Mouse (Mus musculus) lung, adult 18-20 months (tissue): ENCODE data around the gene D930048N14Rik.
"Not testable (repeated sequence)": the region's sequence is repeated elsewhere in the genome, so short reads cannot be mapped to it uniquely, and the experiment has no call there.

Source experiments
- DNase-seq, 2 experiments: peaks; one replicate each; pipeline ENCODE4 v3.0.0; 2022; ENCODE audit warnings: mixed read lengths in 2 of 2

D930048N14Rik gene

DNA sequence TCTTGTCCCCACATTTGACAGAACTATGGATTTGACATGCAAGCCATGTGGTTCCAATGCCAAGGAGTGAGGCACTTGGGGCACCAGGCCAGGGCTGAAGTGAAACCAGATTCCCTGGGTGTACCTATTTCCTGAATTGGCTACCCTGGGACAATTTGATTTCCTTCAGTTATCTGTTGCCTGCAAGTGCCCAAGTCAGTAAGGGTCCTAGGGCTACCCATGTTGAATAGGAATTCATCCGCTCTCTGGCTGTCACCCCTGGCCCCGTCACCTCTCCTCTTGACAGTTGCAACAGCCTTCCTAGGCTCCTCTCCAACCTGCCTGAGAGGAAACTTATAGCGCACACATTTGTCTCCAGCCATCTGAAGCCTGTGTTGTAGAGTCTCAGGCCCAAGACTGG, 4.1 kb downstream of the D930048N14Rik start:
- DNase-seq, result no peak

DNA sequence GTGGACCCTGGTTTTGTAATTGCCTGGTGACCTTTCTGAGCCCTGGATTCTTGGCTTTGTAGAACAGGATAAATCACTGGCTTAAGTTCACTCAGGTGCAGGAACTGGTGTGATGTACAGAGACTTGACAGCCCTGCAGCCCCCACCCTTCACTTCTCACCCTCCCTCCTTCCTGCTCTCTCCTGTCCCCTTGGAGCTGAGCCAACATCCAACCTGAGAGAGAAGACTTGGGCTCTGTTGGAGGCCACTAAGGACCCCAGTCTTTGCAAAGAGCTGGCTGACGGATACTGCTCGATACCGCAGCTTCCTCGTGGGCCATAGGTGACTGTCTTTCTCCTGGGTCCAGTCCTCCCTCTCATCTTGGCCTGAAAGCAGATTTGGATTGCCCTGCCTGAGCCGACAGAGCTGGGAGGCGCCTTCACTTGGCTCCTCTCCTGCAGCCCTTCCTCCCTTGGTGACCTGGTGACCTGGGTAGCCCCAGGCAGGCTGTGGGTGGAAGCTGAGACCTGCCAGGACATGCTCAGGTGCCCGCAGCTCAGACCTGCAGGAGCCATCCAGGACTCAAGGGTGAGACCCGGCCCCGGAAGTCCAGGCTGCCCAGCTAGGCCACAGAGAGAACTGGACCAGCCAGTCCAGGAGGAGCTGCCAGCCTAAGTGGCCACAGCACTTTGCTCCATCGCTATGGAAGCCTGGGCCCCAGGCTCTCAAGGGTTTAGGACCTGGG, 6.2 kb downstream of the D930048N14Rik start:
- peak; percentile 61 to 76 for DNase-seq

DNA sequence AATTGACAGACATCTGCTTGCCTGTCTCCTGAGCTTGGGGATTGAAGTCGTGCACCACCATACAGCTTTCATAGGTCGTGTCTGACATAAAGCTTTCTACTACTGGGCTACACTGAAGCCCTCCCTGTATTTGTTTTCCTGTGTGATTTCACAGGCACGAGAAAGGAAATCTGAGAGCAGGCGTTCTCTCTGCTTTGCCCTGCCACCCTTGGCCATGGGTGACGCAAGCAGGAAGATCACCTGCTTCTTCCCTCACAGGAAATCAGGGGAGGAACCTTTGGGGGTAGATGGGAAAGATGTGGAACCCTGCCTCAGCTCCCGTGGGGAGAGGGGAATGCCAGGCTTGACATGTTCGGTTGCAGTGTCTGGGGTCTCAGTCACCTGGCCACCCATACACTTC, 7.5 kb downstream of the D930048N14Rik start:
- DNase-seq, result peak in 1 of 2 experiments; percentile 50

DNA sequence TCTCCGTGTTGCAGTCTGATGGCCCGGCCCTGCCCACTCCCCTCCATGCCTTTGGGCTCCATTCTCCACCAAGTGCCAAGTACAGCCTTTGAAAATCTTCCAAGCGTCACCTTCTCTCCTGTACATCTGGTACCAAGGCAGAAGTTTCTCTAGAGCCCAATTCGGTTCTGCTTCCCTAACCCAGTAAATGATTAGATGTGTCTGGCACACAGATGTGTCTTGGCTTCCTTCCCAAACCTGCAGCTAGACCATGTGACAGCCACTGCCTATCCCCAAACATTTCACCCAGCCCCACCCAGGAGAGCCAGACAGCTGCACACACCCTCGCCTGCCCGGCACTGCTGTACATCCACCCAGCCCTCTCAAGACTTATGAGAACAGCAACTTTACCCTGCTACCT, 8.0 kb downstream of the D930048N14Rik start:
- DNase-seq, result peak; percentile 56 to 78

DNA sequence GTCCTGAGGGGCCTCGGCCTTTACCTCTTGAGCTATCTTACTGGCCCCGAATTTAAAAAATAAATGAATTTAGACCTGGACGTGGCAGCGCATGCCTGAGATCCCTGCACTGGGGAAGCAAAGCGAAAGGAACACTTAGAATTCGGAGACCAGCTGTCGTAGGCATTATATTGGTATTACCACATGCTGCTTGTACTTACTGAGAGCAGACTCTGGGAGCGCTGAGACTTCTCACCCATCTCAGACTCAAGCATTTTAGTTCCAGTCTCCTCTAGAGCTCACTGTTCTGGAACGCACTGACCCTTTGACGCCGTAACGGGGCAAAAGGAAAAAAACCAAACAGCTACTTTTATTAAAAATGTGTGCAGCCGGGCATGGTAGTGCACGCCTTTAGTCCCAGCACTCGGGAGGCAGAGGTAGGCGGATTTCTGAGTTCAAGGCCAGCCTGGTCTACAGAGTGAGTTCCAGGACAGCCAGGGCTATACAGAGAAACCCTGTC, 11.2 kb downstream of the D930048N14Rik start:
- DNase-seq, result no peak

DNA sequence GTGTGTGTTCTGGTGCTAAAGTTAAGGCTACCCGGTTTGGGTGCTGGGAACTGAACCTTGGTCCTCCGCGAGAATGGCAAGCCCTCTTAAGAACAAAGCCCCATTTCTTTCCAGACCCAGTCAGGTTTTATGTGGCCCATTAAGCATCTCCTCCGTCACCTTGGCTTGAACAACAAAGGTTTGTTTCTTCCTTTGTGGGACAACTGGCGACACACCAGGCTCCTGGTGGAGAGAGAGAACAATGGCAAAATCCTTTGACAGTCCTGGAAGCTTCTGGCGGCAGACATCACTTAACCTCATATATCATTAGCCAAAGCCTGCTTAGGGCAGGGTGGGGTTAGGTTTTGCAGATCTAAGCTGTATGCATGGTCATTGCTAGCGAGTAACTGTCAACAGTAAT, 11.9 kb downstream of the D930048N14Rik start:
- no peak for DNase-seq

DNA sequence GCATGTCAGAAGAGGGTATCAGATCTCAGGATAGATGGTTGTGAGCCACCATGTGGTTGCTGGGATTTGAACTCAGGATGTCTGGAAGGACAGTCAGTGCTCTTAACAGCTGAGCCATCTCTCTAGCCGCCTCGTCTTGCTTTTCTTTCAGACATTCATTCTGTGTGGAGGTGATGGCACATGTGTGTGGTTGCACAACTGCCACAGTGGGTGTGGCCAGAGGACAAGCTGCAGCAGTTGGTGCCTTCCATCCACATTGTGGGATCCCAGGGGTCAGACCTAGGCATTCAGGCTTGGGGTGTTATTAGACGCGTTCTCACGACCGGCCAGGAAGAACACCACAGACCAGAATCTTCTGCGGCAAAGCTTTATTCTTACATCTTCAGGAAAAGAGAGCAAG, 14.0 kb downstream of the D930048N14Rik start:
- DNase-seq, result not testable (repeated sequence)

DNA sequence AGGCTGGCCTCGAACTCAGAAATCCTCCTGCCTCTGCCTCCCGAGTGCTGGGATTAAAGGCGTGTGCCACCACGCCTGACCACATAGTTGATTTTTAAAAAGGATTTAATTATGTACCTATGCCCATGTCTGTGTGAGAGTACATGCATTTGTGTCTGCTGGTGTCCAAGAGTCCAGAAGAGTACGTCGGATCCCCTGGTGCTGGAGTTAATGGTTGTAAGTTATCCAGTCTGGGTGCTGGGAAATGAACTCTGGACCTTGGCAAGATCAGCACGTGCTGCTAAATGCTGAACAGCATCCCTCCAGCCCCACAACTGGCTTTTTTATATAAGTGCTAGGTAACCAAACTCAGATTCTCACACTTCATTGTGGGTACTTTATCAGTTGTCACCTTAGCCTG, 20.1 kb downstream of the D930048N14Rik start:
- DNase-seq, result no peak

DNA sequence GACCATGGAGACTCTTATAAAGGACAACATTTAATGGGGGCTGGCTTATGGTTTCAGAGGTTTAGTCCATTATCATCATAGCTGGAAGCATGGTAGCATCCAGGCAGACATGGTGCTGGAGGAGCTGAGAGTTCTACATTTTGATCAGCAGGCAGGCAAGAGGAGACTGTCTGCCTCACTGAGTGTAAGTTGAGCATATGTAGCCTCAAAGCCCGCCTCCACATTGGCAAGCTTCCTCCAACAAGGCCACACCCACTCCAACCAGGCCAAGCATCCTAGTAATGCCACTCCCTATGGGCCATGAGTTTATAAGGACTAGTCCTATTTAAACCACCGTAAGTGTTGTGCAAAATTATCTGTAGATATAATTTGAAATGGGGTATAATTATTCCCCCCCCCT, 20.6 kb downstream of the D930048N14Rik start:
- DNase-seq, result no peak

DNA sequence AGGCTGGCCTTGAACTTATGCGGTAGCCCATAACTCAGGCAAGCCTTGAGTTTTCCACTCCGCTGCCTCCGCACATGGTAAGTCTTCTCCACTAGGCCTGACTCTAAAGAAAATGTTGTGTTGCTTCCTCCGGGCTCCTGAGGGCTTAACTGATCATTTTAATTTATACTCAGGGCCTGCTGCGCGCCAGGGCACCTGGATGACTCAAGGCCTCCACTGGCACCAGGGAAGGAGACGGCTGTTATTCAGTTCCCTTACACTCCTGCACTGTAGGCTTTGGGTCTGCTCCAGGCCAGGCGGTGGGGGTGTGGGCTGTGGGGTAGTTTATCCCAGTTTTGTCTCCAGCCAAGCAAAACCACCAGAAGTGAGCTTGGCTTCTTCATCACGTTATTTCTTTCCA, 22.5 kb downstream of the D930048N14Rik start:
- DNase-seq, result no peak

DNA sequence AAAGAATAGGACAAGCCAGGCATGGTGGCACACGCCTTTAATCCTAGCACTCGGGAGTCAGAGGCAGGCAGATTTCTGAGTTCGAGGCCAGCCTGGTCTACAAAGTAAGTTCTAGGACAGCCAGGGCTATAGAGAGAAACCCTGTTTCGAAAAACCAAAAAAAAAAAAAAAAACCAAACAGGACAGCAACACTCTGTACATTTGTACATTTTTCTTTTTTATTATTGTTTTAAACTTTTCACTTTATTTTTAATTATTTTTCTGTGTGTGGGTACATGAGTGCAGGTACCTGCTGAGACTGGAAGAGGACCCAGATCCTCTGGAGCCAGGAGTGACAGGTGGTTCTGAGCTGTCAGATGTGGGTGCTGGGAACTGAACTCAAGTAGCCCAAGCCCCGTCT, 24.6 kb downstream of the D930048N14Rik start:
- DNase-seq, result no peak

DNA sequence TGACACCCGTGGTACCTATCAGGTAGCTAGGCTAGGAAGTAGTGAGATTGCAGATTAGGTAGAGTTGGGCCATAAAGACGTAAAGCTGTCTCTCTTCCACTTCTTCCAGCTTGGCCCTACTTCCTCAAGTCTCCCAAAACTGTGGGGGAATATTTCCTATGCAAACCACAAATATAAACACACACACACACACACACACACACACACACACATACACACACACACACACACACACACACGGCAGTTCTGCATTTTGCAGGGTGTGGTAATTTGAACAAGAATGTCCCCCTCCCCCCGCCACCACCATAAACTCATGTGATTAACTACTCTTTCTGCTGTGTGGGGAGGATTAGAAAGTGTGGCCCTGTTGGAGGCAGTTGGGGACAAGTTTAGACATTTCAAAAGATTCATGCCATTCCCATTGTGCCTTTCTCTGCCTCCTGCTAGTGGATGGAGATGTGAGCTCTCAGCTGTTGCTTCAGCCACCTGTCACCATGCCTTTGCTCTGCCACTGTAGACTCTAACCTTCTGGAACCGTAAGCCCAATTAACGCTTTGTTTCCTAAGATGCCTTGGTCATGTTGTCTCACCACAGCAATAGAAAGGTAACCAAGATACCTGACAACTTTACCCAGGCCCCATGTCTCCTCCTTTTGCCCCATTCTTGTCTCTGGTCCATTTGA, 27.1 kb downstream of the D930048N14Rik start:
- peak in 1 of 2 experiments; percentile 17 for DNase-seq

DNA sequence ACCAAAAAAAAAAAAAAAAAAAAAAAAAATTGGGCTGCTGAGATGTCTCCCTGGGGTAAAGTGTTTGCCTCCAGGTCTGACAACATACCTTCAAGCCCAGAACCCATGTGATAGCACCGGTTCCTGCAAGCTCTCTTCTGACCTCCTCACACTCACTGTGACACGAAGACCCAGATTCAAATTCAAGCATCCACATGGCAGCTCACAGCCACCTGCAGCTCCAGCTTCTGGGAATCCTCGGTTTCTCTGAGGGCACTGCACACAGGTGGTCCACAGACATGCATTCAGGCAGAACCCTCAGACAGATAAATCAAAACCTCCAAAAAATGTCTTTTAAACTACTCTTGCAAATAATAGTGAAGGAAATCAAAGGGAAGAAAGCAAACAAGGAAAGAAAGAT, 28.7 kb downstream of the D930048N14Rik start:
- DNase-seq, result no peak

DNA sequence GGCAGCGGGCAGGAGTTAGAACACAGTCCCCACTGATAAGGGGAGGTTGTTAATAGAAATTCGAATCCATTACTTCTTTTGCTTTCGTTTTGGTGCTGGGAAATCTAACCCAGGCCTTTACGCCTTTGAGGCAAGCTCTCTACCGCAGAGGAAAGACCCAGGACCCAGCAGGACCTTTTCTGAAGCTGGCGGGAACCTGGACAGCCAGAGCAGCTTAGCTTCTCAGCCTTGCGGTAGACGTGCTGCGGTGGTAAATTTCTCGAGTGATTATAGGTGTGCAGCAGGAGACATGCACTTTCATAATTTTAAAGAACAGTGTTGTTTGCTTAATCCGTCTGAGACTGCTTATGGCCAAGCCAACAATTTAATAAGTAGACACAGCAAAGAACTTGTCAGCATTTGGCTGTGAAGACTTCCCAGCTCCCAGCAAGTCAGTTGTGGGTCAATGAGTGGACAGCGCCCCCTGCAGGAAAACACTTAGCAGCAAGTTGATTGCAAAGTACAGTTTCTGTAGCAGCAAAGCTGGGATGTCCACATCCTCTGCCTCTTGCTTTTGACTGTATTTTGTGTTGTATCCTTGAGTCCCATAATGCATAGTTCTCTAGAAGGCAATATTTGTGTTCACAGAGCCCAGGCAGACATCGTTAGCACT, 30.7 kb downstream of the D930048N14Rik start:
- peak; percentile 88 to 90 for DNase-seq

DNA sequence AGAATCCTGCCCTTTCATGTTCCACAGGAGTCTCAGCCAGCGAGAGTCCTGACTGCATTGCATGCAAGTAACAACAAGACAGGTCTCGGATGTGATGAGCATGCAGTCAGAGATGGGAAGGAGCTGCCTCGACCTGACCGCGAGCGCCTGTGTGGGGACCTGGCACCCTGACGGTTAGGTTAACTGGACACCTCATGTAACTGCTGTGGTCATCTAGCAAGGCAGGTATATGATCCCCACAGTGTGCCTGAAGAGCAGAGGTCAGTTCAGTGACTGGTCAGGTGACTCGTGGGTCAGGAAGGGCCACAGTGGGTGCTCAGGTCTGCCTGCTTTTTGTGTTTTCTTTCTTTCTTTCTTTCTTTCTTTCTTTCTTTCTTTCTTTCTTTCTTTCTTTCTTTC, 31.2 kb downstream of the D930048N14Rik start:
- DNase-seq, result no peak

DNA sequence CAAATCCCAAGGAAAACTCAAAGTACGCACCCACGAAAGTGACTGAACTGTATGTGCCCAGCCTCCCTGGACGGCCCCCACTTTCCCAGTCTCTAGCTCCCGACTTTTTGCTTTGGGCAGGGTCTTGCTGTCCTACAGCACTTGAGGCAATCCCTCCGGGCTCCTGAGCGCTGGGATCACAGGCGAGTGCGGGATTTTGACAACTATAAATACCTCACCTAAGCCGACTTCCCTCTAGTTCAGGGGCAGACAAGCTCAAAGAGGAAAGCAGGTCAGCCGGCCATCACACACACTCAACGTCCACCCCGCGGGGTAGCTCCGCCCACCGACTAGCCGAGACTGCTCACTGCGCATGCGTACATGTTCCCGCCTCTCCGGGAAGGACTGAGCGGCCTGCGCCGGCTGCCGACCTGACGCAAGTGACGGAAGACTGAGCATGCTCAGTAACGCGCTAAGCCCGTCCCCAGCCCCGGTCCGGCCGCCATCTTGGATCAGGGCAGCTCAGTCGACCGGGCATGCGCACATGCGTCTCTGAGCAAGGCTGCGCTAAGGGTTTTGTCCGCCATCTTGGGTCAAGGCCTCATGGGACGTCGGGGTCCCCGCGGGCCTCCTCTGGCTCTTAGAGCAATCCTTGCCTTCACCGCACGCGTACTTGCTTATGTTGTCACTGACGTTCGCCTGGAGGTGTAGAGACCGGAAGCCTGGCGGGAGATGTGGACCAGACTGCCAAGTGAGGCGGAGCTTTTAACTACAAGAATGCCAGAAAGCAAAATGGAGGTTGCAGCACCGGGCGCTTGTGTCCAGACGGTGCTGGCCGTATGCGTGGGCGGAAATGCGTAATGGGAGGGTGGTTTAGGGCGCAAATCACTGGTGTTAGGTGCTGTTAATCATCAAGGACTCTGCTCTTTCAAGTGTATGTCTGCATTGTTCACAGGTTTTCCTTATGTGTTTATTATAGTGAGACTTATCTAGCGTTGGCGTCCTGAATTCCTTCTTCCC, 37.9 kb downstream of the D930048N14Rik start, which contains the start of gene 0610009B22Rik:
Gene 0610009B22Rik (minus strand): TSS at position 545 of the 999 bp plus-strand sequence.
- peak; percentile 100 for DNase-seq

DNA sequence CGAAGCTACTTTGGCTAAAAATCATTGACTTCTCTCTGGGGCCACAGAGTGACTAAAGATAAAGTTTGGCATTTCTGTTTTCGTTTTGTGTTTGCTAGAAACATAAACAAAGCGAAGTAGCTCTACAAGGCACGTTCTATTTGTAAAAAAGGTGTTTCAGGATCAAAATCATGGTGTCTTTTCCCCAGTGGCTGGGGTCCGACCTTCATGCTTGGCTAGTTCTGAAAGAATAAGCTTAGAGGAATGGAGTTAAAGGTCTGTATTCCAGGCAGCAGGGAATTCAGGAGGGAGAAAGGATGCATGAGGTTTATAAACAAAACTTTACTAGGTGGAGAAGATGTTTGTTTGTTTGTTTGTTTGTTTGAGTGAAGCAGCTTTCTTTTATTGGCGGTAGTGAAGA, 38.6 kb downstream of the D930048N14Rik start:
- DNase-seq, result no peak

DNA sequence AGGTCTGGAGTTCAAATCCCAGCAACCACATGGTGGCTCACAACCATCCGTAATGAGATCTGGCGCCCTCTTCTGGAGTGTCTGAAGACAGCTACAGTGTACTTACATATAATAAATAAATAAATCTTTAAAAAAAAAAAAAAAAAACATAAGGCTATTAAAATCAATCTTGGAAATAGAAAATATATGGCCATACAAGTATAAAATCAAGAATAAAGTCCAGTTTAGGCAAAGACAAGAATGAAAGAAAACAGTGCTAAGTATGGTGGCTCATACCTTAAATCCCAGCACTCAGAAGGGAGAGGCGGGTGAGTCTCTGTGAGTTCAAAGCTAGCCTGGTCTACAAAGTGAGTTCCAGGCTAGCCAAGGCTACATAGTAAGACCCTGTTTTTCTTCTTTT, 39.8 kb downstream of the D930048N14Rik start:
- not testable (repeated sequence) for DNase-seq

DNA sequence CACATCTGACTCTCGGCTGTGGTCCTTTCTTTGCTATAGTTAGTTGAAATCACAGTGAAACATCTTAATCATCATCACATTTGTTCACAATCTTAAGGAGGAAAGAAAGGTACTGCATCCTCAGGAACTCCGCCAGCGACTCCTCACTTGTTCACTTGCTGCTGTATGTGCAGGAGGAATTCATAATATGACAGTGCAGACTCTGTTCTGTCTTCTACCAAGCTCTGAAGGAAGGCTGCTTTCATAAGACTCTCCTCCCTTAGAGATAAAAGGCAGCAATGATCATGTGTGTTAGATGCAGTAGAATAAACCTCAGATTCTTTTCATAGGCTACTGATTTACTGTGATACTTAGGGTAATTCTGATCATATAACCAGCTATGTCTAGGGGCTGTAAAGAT, 44.2 kb downstream of the D930048N14Rik start:
- no peak for DNase-seq

DNA sequence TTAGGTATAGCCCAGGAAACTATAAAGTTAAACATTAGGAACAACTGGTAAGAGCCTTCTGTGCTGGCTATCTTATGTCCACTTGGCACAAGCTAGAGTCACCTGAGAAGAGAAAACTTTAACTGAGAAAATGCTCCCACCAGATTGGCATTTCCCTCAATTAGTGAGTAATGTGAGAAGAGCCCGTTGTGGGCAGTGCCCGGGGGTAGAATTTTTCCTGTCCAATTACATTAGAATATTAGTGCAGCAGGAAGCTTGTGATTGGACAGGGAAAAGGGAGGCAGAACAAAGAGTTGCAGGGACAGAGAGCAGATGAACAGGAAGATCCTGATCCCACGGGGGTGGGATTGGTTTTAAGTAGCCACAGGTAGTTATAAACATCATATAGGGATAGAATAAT, 52.1 kb downstream of the D930048N14Rik start:
- no peak for DNase-seq

DNA sequence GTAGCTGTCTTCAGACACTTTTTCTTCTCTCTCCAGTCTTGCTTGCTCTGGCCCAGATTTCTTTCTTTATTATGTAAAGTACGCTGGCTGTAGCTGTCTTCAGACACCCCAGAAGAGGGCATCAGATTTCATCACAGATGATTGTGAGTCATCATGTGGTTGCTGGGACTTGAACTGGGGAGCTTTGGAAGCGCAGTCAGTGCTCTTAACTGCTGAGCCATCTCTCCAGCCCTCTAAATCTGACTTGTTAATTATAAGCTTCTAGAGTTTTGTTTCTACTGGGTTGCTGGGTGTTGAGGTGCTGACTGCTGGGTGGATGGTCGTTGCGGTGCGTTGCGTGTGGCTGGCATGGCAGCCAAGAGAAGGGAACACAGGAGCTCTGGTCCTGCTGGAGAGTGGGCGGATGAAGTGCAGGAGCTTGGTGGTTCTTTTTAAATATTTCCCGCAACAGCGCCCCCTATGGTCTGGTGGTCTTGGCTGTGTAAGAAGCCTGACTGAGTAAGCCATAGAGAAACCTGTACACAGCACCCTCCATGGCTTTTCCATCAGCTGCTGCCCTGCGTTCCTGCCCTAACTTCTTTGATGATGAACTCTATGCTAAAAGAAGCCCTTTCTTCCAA, 52.7 kb downstream of the D930048N14Rik start:
- peak in 1 of 2 experiments; percentile 13 for DNase-seq

DNA sequence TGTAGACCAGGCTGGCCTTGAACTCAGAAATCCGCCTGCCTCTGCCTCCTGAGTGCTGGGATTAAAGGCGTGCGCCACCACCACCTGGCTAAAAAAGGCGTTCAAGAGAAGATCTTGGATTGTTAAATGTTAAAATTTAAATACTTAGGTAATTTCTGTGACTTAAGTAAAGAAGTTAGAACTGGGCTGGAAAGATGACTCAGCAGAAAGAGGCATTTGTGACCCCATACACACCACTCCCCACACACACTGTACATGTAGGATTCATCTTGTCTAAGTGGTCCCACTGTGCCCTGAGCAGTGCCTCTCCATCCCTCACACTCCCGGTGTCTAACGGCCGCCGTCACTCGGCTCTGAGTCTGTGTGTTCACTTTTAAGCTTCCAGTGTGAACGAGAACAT, 55.7 kb downstream of the D930048N14Rik start:
- no peak for DNase-seq
